Mouse (Mus musculus) brain, embryonic 14.5 days (tissue): ENCODE results near the gene Trpm5.

Source experiments
- CTCF ChIP-seq: fragments of 200-500 bp; IDR thresholded peaks from 2 replicates; pipeline ENCODE4 v1.5.1; 2012; ENCODE audit warnings: inconsistent platforms, mild to moderate bottlenecking, moderate library complexity, borderline replicate concordance; ENCODE audit not compliant: insufficient read depth, insufficient read length; ENCODE audit errors: extremely low read depth
- POLR2A ChIP-seq: fragments of 200-500 bp; IDR thresholded peaks from 2 replicates; pipeline ENCODE4 v1.6.1; 2012; ENCODE audit warnings: mild to moderate bottlenecking, inconsistent platforms, borderline replicate concordance; ENCODE audit not compliant: poor library complexity, insufficient read depth, insufficient read length, severe bottlenecking; ENCODE audit errors: extremely low read depth

GRCm38 (mm10) chr7:143119826-143120225, 25.4 kb upstream of the Trpm5 start:
- TF ChIP-seq CTCF (no peak), POLR2A (no peak)
